Mouse (Mus musculus): ENCODE results near the gene Arhgap15.

The Arhgap15 gene

GRCm38 (mm10) chr2:44029035-44029715 lies 280.6 kb downstream of the Arhgap15 start:
- no peak for DNase-seq (ENCODE audit: extremely low read depth, low read depth)

GRCm38 (mm10) chr2:44029865-44030264 lies 281.2 kb downstream of the Arhgap15 start:
- no peak for DNase-seq (ENCODE audit: extremely low read depth, low read depth)

DNA sequence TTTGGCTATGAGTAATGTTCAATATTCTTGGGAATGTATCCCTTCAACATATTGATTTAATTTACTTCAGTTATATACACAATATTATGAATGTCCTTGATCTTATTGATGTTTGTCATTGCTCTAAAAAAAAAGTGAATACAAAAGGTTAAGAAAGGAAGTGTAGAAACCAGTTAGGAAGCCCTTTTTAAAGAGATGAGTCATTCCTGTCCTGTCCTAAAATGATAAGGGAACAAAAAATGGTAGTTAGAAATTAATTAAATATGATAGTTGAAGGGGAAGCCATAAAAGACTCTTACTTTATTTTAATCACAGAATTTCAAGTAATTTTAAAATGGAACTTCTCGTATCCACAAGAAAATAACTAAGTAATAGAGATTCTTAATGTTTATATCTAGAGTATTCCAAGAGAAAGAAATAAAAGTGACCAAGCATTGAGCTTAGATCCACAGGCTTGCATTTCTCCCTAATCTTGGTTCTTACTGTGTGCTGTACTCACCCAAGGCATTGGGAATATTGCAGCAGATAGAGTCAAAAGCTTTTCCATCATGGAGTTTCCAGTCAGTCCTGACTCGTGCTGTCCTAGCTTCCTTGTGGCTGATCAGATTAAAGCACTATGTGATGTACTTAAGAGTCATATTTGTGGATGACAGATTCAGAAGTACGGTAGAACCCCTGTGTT lies 291.0 kb downstream of the Arhgap15 start:
- DNase-seq (ENCODE audit: extremely low read depth, low read depth) = peak; percentile 7

GRCm38 (mm10) chr2:44044088-44044487 lies 295.5 kb downstream of the Arhgap15 start:
- no peak for DNase-seq (ENCODE audit: extremely low read depth, low read depth)

DNA sequence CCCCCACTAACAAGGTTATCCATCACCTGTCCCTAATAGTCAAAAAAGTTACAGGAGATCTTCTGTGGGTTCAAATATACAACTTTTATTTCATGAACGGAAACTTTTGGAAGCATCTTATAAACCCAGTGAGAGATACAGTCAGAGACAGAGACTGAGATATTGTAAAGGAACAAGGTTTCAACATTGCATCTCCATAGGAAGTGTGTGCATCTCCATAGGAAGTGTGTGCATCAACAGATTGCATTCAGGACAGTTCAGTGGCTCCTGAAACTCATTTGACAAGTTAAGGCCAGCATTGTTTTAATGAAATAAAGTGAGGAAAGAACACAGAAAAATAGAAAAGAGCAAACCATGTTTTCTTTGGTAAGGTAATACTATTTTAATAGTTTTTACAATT lies 296.0 kb downstream of the Arhgap15 start:
- no peak for DNase-seq (ENCODE audit: extremely low read depth, low read depth)

- DNase-seq (ENCODE audit: extremely low read depth, low read depth) = no peak
These were observed 296.6 kb downstream of the Arhgap15 start for GRCm38 (mm10) chr2:44045231-44045630.

DNA sequence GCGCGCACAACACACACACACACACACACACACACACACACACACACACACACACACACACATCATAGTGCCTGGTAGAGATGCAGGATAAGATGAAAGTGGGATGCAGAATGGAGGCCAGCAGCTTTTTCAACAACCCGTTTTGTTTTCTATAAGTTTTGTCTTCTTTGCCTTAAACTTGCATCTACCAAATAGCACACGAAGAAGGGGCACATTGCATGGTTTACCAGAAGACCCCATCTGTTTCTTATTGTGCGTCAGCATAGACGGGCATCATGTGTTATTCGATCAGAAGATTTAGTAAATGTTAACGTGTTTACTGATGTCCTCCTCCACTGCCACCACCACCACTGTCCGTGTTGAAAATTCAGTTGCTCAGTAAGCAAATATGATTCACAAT lies 311.7 kb downstream of the Arhgap15 start:
- DNase-seq (ENCODE audit: extremely low read depth, low read depth) = no peak

DNA sequence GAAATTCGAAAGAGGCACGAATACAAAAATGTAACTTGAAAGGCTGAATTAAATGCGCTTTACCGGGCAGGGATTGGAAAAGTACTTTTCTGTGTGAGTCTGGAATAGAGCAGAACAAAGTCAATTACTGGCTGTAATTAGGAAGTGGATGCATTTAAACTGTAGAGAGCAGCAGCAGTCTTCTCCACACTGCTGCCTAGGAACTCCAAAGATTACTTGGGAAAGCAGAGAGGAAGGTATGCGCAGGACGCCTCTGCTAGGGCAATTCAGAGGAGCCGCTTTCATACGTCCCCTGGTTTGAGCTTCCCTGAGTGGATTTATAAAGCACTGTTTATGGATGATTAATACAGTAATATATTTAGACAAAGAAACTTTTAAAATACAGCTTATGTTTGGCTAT lies 312.1 kb downstream of the Arhgap15 start:
- no peak for DNase-seq (ENCODE audit: extremely low read depth, low read depth)

- no peak for DNase-seq (ENCODE audit: extremely low read depth, low read depth)
These were observed 316.4 kb downstream of the Arhgap15 start for GRCm38 (mm10) chr2:44065067-44065466.

- no peak for DNase-seq (ENCODE audit: extremely low read depth, low read depth)
These were observed 319.7 kb downstream of the Arhgap15 start for GRCm38 (mm10) chr2:44068151-44068840.

- no peak for DNase-seq (ENCODE audit: extremely low read depth, low read depth)
These were observed 320.3 kb downstream of the Arhgap15 start for GRCm38 (mm10) chr2:44068906-44069305.

DNA sequence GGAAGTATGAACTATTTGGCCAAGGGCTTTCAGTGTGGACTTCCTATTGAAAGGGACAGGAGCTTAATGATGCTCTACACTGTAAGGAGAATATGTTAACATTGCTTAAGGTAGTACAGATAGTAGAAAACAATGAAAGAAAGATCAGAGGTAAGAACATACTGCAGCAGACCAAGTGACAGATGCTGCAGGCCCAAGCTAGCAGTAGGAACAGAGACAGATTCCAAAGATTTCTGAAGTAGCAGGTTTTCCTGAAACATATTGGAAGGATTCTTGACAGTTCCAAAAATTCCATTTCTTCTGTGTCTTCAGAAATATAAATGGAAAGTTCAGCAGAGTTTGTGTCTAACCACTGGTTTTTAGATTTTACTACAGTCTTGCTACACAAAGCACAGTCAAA lies 327.9 kb downstream of the Arhgap15 start:
- no peak for DNase-seq (ENCODE audit: extremely low read depth, low read depth)

GRCm38 (mm10) chr2:44080530-44080929 lies 331.9 kb downstream of the Arhgap15 start:
- DNase-seq (ENCODE audit: extremely low read depth, low read depth) = no peak

GRCm38 (mm10) chr2:44081241-44081640 lies 332.6 kb downstream of the Arhgap15 start:
- no peak for DNase-seq (ENCODE audit: extremely low read depth, low read depth)

- DNase-seq (ENCODE audit: extremely low read depth, low read depth) = no peak
These were observed 335.8 kb downstream of the Arhgap15 start for GRCm38 (mm10) chr2:44084471-44084870.

GRCm38 (mm10) chr2:44086403-44087056 lies 337.9 kb downstream of the Arhgap15 start:
- no peak for DNase-seq (ENCODE audit: extremely low read depth, low read depth)

- no peak for DNase-seq (ENCODE audit: extremely low read depth, low read depth)
These were observed 349.9 kb downstream of the Arhgap15 start for GRCm38 (mm10) chr2:44098552-44098951.

DNA sequence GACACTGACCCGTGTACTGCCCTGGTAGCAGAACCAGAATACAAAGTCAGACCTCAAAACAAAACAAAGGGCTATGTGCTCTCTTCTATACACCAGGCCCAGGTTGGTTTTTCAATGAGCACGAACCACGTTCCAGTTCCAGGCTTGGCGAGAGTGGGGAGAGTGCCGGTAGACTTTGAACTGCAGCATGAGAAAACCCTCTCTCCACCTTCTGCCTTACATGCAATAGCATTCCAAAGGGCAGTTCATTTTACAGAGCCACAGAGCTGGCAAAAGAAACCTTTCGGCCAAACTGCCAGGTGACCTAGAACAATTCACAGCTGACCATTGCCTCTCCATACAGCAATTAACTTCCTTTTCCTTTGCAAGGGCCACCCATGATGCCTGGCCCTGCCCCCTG lies 353.7 kb downstream of the Arhgap15 start:
- DNase-seq (ENCODE audit: extremely low read depth, low read depth) = no peak

DNA sequence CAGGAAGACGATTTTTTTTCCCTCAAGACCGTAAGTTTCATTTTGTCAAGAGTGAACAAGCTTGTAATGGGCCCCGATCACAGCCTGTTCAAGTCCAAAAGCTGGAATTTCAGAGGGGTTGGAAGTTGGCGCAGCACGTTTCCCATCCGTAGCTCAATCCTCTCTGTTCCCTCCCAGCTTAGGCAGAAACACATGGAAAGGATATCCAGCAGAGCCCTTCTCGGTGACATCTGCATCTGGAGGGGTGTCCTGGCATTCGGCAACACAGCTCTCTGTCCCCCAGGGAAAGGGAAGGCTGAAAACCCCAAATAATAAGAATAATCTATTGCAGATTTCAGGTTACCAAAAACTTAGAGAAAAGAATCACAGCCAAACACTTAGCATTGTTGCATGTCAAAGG lies 354.7 kb downstream of the Arhgap15 start:
- DNase-seq (ENCODE audit: extremely low read depth, low read depth) = no peak

DNA sequence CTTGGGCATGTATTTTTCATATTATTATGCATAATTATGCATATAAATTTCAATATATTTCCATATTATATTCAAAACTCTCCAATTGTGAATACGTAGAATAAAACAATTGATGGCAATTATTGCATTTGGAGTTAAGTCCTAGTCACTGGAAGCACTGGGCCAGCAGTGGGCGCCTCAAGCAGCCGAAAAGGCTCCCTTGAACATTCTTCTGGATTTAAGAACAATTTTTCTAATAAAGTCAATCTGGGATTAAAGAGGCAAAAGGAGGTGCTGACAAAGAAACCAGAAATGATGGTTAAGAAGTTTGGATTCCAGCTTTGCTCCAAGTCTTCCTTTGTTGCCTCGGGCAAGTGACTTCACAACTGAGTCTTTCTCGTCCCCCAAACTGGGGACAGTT lies 355.1 kb downstream of the Arhgap15 start:
- DNase-seq (ENCODE audit: extremely low read depth, low read depth) = no peak

- DNase-seq (ENCODE audit: extremely low read depth, low read depth) = no peak
These were observed 355.9 kb downstream of the Arhgap15 start for GRCm38 (mm10) chr2:44104282-44105197.

Measured in MEL-GATA-1-ER (cell line).